Mouse (Mus musculus): ENCODE data around the gene Adcy5.

Gene Adcy5

DNA sequence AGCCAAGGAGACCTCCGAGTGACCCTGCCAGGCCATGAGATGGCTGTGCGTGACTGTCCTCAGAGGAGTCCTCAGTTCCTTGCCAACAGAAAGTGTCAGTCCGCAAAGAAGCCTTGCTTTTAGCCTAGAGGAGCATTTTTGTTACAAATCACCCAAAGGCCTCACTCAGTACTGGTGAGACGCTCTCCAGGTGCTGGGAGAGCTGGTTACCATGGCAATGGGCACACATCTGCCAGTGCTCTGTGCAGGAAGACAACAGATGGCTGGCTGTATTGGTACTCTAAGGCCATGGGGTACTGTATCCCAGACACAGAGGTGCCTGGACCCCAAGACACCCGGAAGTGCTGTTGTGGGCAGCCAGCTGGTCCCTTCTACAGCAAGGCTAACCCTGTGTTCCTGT lies 51.0 kb downstream of the Adcy5 start:
- DNase-seq (ENCODE audit: low read depth, low spot score): no peak

DNA sequence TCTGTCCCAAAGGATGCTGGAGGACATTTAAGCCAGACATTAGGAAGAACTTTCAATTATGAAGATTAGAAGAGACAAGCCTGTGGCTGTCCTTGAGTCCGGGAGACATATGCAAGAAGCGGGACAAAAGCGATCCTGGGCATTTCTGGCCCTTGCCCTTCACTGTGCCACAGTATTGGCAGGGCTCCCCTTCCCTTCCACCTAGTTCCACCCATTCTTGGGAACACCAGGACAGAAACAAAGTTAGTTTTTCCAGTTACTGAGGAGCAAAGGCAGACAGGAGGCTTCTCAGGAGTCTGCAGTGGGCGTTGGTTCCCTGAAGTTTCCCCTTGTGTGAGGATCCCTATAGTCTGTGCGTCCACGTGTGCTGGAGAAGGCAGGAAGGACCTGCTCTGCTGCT lies 51.7 kb downstream of the Adcy5 start:
- DNase-seq (ENCODE audit: low read depth, low spot score): no peak

- no peak for DNase-seq (ENCODE audit: low read depth, low spot score)
Observed at GRCm38 (mm10) chr16:35208796-35209195, 54.1 kb downstream of the Adcy5 start.

GRCm38 (mm10) chr16:35209753-35210152 lies 55.1 kb downstream of the Adcy5 start:
- DNase-seq (ENCODE audit: low read depth, low spot score): no peak

- DNase-seq (ENCODE audit: low read depth, low spot score): no peak
Observed at GRCm38 (mm10) chr16:35215047-35215446, 60.4 kb downstream of the Adcy5 start.

GRCm38 (mm10) chr16:35215498-35215897 lies 60.8 kb downstream of the Adcy5 start:
- DNase-seq (ENCODE audit: low read depth, low spot score): no peak

- no peak for DNase-seq (ENCODE audit: low read depth, low spot score)
Observed at GRCm38 (mm10) chr16:35216826-35217491, 62.3 kb downstream of the Adcy5 start.

DNA sequence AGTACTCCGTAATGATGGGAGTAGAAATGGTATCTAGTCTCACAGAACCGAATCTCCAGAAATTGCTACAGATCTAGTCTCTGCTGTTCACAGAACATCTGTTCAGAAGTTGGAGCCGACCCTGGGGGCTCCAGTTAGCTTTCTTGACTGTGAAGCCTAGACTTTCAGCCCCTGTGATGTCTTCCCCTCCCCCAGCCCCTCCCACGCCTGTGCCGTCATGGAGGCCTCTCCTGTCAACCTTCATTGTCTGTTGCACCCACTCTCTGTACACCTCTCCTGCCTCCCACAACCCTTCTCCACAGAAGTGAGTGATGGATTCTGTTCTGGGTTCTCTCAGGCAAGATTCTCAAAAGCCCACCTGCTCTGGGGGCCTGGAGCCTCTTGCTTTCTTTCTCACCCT lies 65.7 kb downstream of the Adcy5 start:
- no peak for DNase-seq (ENCODE audit: low read depth, low spot score)

- DNase-seq (ENCODE audit: low read depth, low spot score): no peak
Observed at GRCm38 (mm10) chr16:35221581-35221980, 66.9 kb downstream of the Adcy5 start.

DNA sequence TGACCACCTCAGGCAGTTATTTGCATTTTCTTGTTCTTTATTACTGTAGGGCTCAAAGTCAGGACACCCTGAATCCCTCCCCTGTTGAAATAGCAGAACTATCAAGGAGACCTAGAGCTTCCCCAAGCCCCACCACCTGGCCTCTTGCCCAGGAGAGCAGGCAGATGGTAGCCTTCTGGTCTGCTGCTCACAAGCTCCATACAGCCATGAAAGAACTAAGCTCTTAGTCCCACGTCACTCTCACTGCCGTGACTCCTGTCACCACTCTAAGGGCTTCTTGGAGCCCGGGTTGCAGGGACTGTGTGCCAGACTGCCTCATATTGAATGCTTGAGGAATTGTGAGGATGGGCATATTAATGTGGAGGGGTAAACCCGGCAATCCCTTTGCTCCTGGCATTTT lies 69.3 kb downstream of the Adcy5 start:
- no peak for DNase-seq (ENCODE audit: low read depth, low spot score)

DNA sequence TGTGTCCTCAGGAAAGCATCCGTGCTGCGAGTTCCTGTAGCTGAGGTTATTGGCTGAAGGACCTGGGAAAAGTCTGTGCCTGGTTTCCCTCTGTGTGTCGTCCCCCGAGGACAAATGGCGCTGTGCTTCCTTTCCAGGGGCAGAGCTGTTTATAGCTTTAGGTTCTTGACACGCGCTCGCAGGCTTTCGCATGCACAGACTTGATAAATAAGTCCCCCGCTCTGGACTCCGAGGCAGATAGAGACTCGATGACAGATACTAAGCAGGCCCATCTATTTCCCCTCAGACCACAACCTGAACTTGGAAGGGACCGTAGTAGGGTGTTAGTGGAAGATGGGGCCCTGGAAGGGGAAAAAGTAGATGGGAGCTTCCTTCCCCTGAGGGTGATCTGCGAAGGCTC lies 70.0 kb downstream of the Adcy5 start:
- no peak for DNase-seq (ENCODE audit: low read depth, low spot score)

DNA sequence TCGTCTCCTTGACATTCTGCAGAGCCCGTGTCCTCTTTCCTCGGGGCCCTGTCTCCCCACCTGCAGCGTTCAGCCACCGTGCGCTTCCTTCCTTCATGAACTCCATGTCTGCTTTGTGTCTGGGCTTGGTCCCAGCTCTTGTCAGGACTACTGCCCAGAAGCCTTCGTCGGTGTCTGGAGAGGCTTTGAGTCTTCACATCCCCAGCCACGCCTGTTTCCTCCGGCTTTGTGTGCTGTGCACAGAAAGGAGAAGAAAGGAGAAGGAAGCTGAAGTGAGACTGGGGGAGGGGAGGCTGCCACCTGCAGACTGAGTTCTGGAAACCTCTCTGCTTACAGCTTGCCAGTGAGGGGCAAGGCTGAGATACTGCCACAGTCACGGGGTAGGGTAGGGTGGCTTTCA lies 74.9 kb downstream of the Adcy5 start:
- no peak for DNase-seq (ENCODE audit: low read depth, low spot score)

- no peak for DNase-seq (ENCODE audit: low read depth, low spot score)
Observed at GRCm38 (mm10) chr16:35232153-35232750, 77.6 kb downstream of the Adcy5 start.

DNA sequence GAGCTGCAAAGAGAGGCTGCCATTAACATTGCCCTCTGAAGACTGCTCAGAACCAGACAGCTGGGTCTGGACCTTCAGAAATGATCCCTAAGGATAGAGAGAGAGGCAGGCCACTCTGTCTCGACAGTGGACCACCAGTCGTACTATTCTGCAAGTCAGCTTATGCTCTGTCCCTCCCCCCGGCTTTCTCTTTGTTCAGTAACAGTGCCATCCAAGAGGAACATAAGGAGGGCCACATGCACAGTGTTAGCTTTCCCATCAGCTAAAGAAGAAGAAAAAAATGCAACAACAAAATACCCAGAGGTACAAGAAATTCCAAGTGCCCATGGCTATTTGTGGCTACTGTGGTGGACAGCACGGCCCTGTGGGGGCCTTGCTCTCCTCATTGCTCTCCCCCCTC lies 78.7 kb downstream of the Adcy5 start:
- no peak for DNase-seq (ENCODE audit: low read depth, low spot score)

DNA sequence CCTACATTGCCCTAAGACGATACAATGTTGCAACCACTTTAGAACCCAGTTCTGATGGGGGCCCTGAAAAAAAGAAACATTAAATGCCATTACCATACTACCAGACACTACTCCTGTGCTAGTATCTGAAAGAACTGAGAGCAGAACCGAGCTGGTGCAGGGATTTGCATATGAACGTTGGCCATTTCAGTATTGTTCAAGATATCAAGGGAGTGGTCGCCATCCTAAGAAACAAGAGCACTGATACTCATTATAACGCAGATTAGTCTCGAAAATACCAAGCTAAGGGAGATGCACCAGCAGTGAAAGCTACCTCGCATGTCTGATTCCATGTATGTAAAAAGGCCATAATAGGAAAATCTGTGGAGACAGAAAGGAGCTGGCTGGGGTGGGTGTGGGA lies 82.4 kb downstream of the Adcy5 start:
- DNase-seq (ENCODE audit: low read depth, low spot score): no peak

- no peak for DNase-seq (ENCODE audit: low read depth, low spot score)
Observed at GRCm38 (mm10) chr16:35239318-35239965, 84.8 kb downstream of the Adcy5 start.

DNA sequence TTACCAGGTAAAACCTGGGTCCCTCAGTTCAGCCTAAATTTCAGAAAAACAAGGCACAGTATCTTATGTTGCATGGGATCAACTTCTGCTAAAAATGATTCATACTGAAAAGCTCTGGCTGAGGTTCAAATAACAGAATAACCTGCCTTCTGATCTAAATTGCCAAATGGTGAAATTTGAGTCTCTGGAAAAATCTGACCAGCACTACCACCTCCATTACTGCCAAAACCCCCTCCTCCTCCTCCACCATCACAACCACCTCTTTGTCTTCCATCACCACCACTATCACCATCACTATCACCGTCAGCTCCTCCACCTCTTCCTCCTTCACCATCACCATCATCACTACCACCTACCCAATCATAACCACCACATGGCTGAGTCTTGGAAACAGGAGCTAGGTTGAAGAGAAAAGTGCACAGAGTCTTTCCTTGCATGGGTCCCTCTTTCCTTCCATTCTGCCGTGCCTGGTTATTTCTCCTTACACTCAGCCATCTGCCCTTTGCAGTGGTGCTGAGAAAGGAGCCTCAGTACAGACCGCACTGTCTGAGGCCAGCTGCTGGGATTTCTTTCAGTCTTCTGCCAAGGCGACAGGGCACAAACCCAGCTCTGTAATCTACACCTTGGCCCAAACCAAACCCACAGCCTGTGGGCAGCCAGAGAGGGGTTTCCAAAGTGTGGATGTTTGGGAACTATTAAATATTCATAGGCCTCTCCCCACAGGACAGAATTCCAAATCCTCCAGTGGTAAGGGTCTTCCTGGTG lies 85.5 kb downstream of the Adcy5 start:
- DNase-seq (ENCODE audit: low read depth, low spot score): no peak

DNA sequence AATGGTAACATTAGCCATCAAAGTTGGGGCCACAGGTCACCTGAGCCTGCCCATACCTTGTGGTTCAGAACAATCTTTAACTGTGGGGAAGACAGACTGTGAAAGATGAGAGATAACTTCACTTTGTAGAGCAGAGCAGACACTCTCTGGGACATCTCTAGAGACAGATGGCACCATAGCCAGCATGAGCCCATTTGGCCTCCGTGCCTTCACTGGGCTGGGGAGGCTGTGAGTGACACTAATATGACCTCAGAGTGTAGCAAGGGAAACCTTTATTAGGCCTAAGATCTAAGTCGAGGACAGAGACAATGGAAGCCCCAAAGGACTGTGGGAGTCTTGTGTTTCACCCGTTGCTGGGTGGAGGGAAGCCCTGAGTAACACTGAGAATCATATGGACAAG lies 92.7 kb downstream of the Adcy5 start:
- no peak for DNase-seq (ENCODE audit: low read depth, low spot score)

GRCm38 (mm10) chr16:35248825-35249224 lies 94.1 kb downstream of the Adcy5 start:
- no peak for DNase-seq (ENCODE audit: low read depth, low spot score)

DNA sequence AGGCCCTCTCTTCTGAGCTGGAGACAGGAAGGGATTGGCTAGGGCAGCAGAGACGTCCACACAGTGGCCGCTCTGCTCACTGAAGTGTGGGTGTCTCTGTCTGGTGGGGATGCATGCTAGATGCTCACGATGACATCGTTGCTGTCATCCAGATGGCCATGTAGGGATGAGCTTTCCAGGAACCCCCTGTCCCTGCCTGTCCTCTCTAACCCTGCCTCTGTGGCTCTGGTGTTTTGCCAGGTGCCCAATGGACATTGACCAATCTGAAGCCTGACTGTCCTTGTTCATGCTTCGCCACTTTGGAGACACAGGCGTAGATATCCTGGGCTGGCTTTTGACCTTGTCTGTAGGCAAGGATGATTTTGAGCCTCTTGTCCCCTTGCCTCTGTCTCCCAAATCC lies 95.1 kb downstream of the Adcy5 start:
- DNase-seq (ENCODE audit: low read depth, low spot score): no peak

DNA sequence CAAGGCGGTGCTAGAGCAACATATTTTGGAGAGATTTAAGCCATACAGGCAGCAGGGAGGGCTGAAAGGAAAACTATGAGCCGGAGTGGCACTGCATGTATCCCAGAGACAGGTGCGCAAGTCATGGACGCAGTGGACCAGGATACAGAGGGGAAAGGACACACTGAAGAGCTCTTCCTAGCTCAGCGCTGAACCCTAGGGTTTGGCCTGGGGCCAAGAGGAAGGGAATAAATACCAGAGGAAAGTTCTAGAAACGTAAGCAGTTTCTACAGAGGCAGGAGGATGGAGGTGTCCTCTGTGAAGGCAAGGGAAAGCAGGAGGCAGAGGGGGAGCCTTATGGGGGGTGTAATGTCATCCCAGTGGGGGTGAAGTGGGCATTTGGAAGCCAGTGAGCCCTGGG lies 97.0 kb downstream of the Adcy5 start:
- no peak for DNase-seq (ENCODE audit: low read depth, low spot score)

DNA sequence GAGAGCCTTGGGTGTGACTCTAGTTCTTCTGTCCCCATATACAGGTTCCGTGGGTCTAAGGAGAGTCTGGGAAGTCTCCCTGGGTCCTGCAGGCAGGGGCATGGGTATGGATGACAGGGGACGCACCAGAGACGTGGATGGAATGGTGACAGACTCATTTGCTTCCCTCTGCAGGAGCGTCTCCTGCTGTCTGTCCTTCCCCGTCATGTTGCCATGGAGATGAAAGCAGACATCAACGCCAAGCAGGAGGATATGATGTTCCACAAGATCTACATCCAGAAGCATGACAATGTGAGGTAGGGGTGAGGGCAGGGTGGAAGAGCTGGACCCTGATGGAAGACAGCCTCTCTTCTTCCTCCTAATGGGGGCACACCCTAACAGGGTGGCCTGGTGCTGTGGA lies 98.3 kb downstream of the Adcy5 start:
- no peak for DNase-seq (ENCODE audit: low read depth, low spot score)

DNA sequence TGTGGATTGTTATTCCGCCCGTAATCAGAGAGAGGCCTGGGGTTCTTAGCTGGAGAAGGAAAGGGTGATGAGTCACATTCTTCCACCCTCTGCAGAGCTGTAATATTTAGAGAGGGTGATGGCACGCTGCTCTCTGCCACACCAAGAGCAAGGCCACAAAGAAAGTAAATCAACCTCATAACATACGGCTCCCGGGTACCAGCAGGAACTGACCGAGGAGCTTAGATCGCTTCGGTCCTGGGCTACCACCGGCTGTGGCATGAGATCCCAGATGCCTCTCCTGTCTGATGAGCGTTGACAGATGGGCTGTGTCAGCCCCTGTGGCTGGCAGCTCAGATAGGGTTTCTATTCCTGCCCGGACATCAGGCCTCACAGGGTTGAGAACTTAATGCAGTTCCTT lies 101.3 kb downstream of the Adcy5 start:
- no peak for DNase-seq (ENCODE audit: low read depth, low spot score)

Measured in WW6 (cell line).